Mouse (Mus musculus) layer of hippocampus, adult 18-20 months (tissue): ENCODE measurements at regions not wholly inside any gene's neighbourhood (a gene's known extent, or its start where the extent isn't known, plus 50 kb on each side); places are given as distances from the start of the nearest gene placed in this dataset.
A peak's percentile ranks its signal among the peaks of the same experiment; 100 is the strongest.

Experiments used
- DNase-seq, 2 experiments: peaks; one replicate each; pipeline ENCODE4 v3.0.0; 2022; ENCODE audit warnings: low spot score in 2 of 2

DNA sequence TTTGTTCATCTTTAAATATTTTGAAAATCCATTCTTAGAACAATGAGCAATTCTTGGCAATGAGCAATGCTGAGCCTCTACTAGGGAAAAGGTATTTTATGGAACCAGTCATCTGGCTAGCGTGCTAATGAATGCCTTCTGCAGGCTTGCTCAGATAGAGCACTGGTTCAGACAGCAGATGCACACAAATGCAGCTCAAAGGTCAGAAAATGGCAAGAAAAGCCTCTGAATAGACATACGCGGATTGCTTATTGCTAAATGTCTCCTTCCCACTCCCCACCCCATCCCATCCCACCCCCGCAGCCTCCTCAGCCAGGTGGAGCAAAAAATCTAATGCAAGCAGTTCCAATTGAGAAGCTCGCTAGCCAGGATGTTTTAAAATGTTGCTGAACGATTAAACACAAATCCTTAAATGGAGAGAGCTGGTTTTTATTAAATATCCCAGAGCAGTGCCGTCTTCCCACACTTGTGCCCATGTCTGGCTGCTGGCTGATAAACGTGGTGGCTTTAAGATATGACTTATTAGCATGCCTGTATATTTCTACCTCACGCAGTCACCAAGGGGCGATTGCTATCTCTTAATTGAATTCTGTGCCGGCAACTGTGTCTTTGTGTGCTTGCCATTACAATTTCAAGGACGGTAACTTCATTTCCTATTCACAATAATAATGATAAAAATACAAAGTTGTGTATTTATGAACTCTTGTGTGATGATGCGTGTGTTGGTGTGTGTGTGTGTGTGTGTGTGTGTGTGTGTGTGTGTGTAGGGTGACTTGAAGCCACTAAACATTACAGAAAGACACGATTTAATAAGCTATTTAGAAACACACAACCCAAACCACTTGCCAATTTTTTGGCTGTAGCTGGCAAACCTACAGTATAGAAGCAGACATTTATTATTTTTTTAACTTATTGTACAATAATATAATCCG is 192.7 kb upstream of the Pabpc6 start:
- DNase-seq = peak; percentile 42 to 66

- peak in 1 of 2 experiments; percentile 76 for DNase-seq
Observed at GRCm38 (mm10) chr17:9861346-9861745, 191.8 kb upstream of the Pabpc6 start.

DNA sequence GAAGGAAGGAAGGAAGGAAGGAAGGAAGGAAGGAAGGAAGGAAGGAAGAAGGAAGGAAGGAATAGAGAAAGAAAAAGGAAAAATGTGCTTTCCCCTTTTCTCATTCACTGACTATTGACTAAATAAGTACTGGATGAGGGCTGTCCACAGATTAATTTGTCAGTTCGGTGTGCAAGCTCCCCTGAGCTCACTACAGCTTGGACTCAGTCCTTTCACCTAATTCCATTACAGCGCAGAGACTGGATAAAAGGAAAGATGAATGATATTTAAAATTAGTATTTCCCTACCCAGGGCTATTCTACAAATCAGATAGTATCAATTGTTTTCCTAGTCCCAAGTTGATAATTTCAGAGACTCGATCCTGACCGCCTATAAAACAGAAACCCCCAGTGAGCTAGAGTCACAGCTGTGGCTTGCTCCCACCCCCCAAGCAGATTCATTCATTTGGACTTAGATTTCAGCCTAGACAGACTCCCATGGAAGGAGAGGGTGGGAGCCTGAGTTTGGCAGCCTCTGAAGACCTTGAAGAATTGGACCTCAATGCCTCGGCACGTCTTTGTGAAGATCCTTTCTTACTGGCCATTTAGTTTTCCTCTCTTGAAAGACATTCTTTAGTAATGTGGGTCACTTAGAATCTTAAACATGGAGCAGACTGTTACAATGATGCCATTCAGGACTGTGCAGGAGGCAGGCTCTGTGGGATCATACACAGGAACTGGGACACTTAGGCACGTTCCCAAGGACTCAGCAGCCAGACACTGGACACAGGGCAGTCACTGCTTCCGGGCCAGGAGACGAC is 179.2 kb upstream of the Pabpc6 start:
- peak in 1 of 2 experiments; percentile 32 for DNase-seq

DNA sequence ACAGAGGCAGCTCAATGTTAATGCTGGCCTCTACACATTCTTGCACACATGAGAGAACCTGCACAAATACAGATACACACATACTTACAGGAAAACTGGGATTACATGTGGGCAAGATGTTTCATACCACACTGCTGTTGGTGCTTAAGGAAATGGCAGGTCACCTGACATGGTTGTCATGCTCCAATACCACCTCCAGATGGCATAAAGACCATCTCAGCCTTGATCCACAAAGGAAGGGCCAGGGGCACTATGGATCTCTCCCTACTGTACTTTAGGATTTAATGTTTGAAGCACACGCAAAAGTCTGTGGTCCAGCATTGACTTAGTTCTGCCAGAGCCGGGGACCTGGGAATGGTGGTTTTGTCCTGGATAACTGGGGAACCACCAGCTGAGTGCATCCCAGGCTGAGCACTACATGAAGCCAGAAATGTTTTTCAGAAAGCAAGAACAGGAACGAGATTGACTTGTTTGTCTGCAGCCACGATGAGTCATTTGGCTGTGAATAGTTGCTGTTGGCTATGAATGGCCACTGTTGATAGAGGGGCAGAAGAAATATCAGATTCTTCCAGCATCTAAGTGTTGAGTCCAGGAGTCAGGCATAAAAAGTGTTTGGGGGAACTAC is 176.0 kb upstream of the Pabpc6 start:
- peak in 1 of 2 experiments; percentile 34 for DNase-seq

- peak; percentile 62 to 83 for DNase-seq
Observed at GRCm38 (mm10) chr17:9841103-9841502, 171.6 kb upstream of the Pabpc6 start.

GRCm38 (mm10) chr17:9839256-9839655 is 169.7 kb upstream of the Pabpc6 start:
- DNase-seq = no peak

DNA sequence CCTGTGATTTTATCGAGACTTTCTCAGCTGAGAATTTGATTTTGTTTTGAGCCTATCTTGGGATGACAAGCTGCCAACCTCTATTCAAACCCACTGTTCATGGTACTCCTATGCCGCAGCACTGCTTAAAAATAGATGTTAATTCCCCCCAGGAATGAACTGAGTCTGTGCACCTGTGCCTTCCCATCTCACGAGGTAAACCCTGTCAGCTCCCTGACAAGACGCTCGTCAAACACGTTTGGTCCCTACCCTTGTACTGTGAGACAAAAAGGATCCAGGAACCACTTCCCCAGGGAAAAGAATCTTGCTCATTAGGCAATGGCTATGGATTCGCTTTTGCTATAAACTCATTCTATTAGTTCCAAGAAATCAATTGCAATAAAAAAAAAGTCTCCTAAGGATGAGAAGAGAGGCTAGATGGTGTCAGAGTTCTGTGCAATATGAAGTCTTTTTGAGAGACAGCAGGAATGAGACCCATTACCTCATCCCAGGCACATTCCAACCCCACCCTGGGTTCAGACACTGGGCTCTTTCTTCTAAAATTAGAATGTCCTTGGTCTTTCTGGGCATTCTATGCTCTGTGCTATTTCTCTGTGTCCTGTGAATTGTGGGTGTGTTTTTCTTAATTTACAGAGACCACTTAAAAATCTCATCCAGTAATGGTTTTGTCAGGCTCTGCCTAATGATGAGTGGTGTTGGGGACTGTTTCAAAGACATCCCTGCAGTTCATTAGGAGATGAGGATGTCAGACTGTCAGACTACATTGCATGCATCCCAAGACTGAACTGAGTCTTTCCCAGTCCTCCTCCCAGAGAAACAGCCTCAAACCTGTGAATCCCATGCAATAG is 167.7 kb upstream of the Pabpc6 start:
- no peak for DNase-seq

GRCm38 (mm10) chr17:9829895-9830294 is 160.4 kb upstream of the Pabpc6 start:
- no peak for DNase-seq

- no peak for DNase-seq
Observed at GRCm38 (mm10) chr17:9821358-9821757, 151.8 kb upstream of the Pabpc6 start.

- DNase-seq = no peak
Observed at GRCm38 (mm10) chr17:9817056-9817455, 147.5 kb upstream of the Pabpc6 start.

DNA sequence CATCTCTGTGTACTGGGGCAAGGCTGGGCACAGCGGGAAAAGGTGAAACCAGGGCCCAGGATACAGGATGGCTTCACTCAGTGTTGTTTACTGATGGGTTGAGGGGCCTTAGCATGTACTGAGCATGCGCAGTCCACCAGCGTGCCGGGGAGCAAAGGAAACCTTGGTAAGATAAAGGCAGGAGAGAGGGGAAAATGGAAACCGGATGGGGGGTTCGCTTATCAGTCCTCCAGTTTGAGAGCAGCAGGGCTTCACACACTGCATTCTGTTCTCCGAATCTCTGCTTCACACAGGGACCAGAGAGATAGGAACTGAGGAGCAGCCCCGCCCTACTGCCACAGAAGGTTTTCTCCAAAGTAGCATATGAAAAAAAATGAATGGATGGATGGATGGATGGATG is 127.6 kb upstream of the Pabpc6 start:
- no peak for DNase-seq

DNA sequence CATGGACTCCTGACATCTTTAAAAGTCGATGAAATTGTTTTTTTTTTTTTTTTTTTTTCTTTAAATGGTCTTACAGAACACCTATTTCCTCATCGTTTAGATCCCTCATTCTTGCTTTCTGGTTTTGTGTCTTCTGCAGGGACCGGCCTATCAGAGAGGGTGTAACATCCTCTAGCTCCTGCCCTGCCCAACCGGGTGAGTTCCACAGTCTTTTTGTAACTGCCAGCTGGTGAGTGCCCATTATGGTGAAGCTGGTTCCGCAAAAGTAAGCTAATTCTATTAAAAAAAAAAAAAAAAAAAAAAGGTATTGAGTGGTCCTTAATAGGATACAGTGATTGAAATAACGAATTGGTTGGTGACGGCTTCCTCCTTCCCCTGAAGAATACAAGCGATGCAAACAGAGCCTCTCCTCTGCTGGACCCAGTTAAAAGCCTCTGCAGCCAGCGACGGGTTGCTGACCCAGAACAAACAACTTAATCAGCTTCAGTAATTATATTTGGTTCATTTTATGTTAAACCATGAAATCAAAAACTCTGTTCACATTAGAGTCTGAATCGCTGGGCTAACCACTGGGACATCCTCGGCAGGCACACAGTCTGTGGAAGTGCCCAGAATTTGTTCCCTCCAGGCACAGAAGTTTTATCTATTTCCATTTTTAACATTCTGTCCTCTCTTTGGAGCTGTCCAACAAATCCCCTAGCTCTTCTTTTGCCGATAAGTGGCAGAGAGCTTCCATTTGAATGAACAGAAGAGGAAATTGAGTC is 126.9 kb upstream of the Pabpc6 start:
- no peak for DNase-seq

- DNase-seq = no peak
Observed at GRCm38 (mm10) chr17:9778866-9779265, 109.3 kb upstream of the Pabpc6 start.

DNA sequence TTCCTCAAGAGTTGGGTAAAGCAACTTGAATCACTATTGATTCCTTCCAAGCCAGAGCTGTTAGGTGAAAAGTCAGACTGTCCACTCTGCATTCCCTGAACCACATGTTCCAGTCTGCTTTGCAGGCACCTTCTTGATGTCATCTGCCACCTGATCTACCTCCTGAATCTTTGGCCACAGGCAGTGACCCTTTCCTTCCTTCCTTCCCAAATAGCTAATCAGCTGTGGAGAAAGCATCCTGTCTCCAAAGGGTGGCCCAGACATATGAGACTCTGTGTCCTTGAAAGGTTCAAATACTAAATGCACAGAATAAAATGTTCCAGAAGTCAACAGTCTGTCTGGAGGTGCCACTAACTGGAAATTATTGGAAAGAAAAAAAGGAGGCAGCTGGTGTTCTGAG is 107.6 kb upstream of the Pabpc6 start:
- DNase-seq = no peak

GRCm38 (mm10) chr17:9776286-9777016 is 106.9 kb upstream of the Pabpc6 start:
- DNase-seq = peak in 1 of 2 experiments; percentile 66

DNA sequence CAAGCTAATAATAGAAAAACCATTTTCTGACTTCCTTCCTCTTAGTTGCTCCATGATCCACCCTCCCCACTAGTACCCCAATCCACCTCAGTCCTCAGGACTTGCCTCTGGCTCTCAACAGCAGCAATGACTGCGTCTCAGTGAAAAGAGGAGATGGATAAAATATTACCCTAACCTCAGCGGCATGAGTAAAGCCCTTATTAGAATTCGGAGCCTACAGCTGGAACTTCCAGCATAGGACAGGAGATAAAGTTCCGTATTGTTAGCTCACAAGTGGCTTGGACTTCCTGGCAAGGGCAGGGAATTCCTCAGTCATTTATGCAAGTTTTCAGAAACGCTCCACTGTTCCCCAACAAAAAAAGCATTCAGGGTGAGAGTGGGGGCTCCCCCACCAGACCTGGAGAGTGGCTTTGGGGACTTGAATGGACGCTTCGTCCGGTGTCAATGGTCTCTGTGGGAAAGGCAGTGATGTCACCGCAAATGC is 106.2 kb upstream of the Pabpc6 start:
- peak in 1 of 2 experiments; percentile 53 for DNase-seq

DNA sequence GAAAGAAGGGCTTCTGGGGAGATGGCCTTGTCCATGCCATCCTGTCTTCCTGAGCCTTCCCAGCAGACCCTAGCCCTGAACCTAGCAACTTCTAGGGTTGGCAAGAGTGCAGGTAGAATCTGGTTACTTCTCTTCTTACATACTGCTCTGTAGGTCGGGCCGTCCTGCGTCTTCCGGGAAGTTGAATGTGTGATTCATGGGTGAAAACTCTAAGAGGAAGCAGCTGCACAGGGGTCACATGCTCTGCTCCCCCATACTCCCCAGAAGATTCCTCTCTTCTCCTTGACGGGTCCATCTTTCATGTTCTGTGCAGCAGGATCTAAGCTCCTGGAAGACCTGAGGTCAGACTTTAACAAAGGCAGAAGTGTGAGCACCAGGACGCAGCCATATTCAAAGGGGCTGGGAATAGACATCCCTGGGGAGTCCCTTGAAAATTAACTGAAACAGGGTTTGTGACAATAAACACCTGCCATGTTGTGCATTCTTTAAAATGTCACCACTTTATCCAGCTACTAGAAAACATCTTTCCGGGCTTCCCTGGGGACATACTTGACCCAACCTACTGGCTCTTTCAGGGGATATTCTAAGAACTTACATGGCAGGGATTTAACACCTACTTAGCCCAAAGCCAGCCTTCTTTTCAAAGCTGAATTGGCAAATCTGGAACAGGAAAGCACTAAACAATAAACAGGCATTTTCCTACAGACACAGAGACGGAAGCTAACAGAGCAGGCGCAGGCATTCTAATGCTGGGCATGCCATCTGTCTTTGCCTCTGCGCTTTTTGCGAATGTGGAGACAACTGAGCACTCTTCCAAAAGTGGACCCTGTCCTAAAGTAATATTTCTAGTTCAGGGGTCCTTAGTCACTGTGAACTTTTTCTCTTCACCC is 105.5 kb upstream of the Pabpc6 start:
- peak in 1 of 2 experiments; percentile 38 for DNase-seq

DNA sequence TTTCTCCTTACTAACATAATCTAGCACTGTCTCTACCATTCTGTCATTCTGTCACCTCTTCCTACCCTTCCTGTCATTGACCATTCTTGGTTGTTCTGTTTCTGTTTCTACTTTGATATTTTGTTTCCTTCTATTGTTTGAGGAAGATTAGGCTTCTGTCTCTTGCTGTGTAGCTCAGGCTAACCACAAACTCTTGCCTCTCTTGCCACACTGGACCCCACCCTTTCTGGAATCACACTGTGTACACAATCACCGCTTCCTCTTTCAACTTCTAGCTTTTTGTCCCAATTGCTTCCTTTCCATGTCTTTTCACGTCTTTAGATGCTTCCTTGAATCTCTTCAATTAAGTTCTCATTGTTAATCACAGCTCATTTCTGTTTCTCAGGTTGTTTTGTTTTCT is 104.2 kb upstream of the Pabpc6 start:
- no peak for DNase-seq
